Mouse (Mus musculus): ENCODE results near the gene Rsph1. TPM values are rescaled to one million over a fixed set of nuclear protein-coding genes. Genes with fewer than 3 reads are reported as not detected.

Gene Rsph1
- polyA plus RNA-seq, 1 experiment from 2014 or later, result 0.46 TPM

- 64% methylated on average over 5 of the region's 5 CpGs for WGBS
- no peak overlapping the region for H3K4me3 ChIP-seq
- H3K27ac ChIP-seq, result no peak overlapping the region
- H3K4me2 ChIP-seq, result no peak overlapping the region
- ATAC-seq (ENCODE audit: insufficient number of reproducible peaks, insufficient read depth, low FRiP score, low TSS enrichment, low read depth), result no peak
- no peaks in the 10 kb centered on the region for H3K36me3 ChIP-seq
- H3K4me1 ChIP-seq, result peaks cover 16% of the 10 kb centered on the region
- H3K9ac ChIP-seq, result no peak overlapping the region
- no peaks in the 10 kb centered on the region for H3K9me3 ChIP-seq
- H3K27me3 ChIP-seq, result no peaks in the 10 kb centered on the region
Observed at GRCm38 (mm10) chr17:31262715-31263114, 14.5 kb downstream of the Rsph1 start.

GRCm38 (mm10) chr17:31261352-31261751, 15.8 kb downstream of the Rsph1 start:
- H3K9me3 ChIP-seq, result no peaks in the 10 kb centered on the region
- ATAC-seq (ENCODE audit: insufficient number of reproducible peaks, insufficient read depth, low FRiP score, low TSS enrichment, low read depth), result no peak
- no peak overlapping the region for H3K4me2 ChIP-seq
- WGBS, result 84% methylated on average over 6 of the region's 6 CpGs
- no peaks in the 10 kb centered on the region for H3K36me3 ChIP-seq
- H3K9ac ChIP-seq, result no peak overlapping the region
- H3K4me1 ChIP-seq, result peaks cover 12% of the 10 kb centered on the region
- H3K27ac ChIP-seq, result no peak overlapping the region
- no peaks in the 10 kb centered on the region for H3K27me3 ChIP-seq
- no peak overlapping the region for H3K4me3 ChIP-seq

- H3K9ac ChIP-seq, result no peak overlapping the region
- no peak overlapping the region for H3K4me3 ChIP-seq
- H3K4me1 ChIP-seq, result peaks cover 8% of the 10 kb centered on the region
- H3K36me3 ChIP-seq, result no peaks in the 10 kb centered on the region
- H3K27me3 ChIP-seq, result no peaks in the 10 kb centered on the region
- H3K27ac ChIP-seq, result no peak overlapping the region
- H3K4me2 ChIP-seq, result no peak overlapping the region
- no peak for ATAC-seq (ENCODE audit: insufficient number of reproducible peaks, insufficient read depth, low FRiP score, low TSS enrichment, low read depth)
- 87% methylated on average over 7 of the region's 7 CpGs for WGBS
- no peaks in the 10 kb centered on the region for H3K9me3 ChIP-seq
Observed at GRCm38 (mm10) chr17:31260430-31260829, 16.8 kb downstream of the Rsph1 start.

- Histone ChIP-seq H3K4me3 (no peak overlapping the region), H3K36me3 (no peaks in the 10 kb centered on the region), H3K4me2 (no peak overlapping the region), H3K4me1 (peaks cover 2% of the 10 kb centered on the region), H3K27me3 (no peaks in the 10 kb centered on the region), H3K27ac (no peak overlapping the region), H3K9me3 (no peaks in the 10 kb centered on the region), H3K9ac (no peak overlapping the region)
- no peak for ATAC-seq (ENCODE audit: insufficient number of reproducible peaks, insufficient read depth, low FRiP score, low TSS enrichment, low read depth)
- 67% methylated on average over 4 of the region's 4 CpGs for WGBS
Observed at GRCm38 (mm10) chr17:31259825-31260224, 17.4 kb downstream of the Rsph1 start.

- H3K4me3 ChIP-seq, result no peak overlapping the region
- H3K9me3 ChIP-seq, result no peaks in the 10 kb centered on the region
- no peak overlapping the region for H3K4me2 ChIP-seq
- H3K27ac ChIP-seq, result no peak overlapping the region
- H3K4me1 ChIP-seq, result no peaks in the 10 kb centered on the region
- H3K27me3 ChIP-seq, result no peaks in the 10 kb centered on the region
- ATAC-seq (ENCODE audit: insufficient number of reproducible peaks, insufficient read depth, low FRiP score, low TSS enrichment, low read depth), result no peak
- 78% methylated on average over 4 of the region's 4 CpGs for WGBS
- H3K36me3 ChIP-seq, result no peaks in the 10 kb centered on the region
- H3K9ac ChIP-seq, result no peak overlapping the region
Observed at GRCm38 (mm10) chr17:31259145-31259544, 18.0 kb downstream of the Rsph1 start.

GRCm38 (mm10) chr17:31258310-31258865, 18.8 kb downstream of the Rsph1 start:
- Histone ChIP-seq H3K36me3 (no peaks in the 10 kb centered on the region), H3K9ac (no peak overlapping the region), H3K27ac (no peak overlapping the region), H3K4me3 (no peak overlapping the region), H3K9me3 (no peaks in the 10 kb centered on the region), H3K27me3 (no peaks in the 10 kb centered on the region), H3K4me1 (no peaks in the 10 kb centered on the region), H3K4me2 (no peak overlapping the region)
- ATAC-seq (ENCODE audit: insufficient number of reproducible peaks, insufficient read depth, low FRiP score, low TSS enrichment, low read depth), result no peak
- WGBS, result 76% methylated on average over 9 of the region's 9 CpGs

GRCm38 (mm10) chr17:31257898-31258297, 19.3 kb downstream of the Rsph1 start:
- no peaks in the 10 kb centered on the region for H3K27me3 ChIP-seq
- WGBS, result 90% methylated on average over 12 of the region's 12 CpGs
- H3K9ac ChIP-seq, result no peak overlapping the region
- H3K4me3 ChIP-seq, result no peak overlapping the region
- no peaks in the 10 kb centered on the region for H3K9me3 ChIP-seq
- ATAC-seq (ENCODE audit: insufficient number of reproducible peaks, insufficient read depth, low FRiP score, low TSS enrichment, low read depth), result no peak
- no peaks in the 10 kb centered on the region for H3K36me3 ChIP-seq
- H3K4me2 ChIP-seq, result no peak overlapping the region
- no peak overlapping the region for H3K27ac ChIP-seq
- H3K4me1 ChIP-seq, result no peaks in the 10 kb centered on the region

- H3K27ac ChIP-seq, result no peak overlapping the region
- 85% methylated on average over 1 of the region's 1 CpGs for WGBS
Observed at GRCm38 (mm10) chr17:31257149-31257548, 20.0 kb downstream of the Rsph1 start.

GRCm38 (mm10) chr17:31254463-31254931, 22.7 kb downstream of the Rsph1 start:
- no peak overlapping the region for H3K4me3 ChIP-seq
- peak overlapping the region; percentile 14; the same call in 1 of the 2 replicates for H3K4me2 ChIP-seq
- peak; percentile 62; the same call in 1 of the 2 replicates for ATAC-seq (ENCODE audit: insufficient number of reproducible peaks, insufficient read depth, low FRiP score, low TSS enrichment, low read depth)
- H3K9me3 ChIP-seq, result no peaks in the 10 kb centered on the region
- H3K27me3 ChIP-seq, result no peaks in the 10 kb centered on the region
- no peaks in the 10 kb centered on the region for H3K36me3 ChIP-seq
- peak overlapping the region; percentile 37; the same call in 1 of the 2 replicates for H3K9ac ChIP-seq
- no peak overlapping the region for H3K27ac ChIP-seq
- WGBS, result 11% methylated on average over 9 of the region's 9 CpGs
- no peaks in the 10 kb centered on the region for H3K4me1 ChIP-seq

More at GRCm38 (mm10) chr17:31257149-31257548, 20.0 kb downstream of the Rsph1 start:
- no peak for ATAC-seq (ENCODE audit: insufficient number of reproducible peaks, insufficient read depth, low FRiP score, low TSS enrichment, low read depth)
- Histone ChIP-seq H3K4me2 (no peak overlapping the region), H3K9me3 (no peaks in the 10 kb centered on the region), H3K9ac (no peak overlapping the region), H3K27me3 (no peaks in the 10 kb centered on the region), H3K4me3 (no peak overlapping the region), H3K36me3 (no peaks in the 10 kb centered on the region), H3K4me1 (no peaks in the 10 kb centered on the region)

- Histone ChIP-seq H3K27me3 (no peaks in the 10 kb centered on the region), H3K4me3 (no peak overlapping the region), H3K9ac (no peak overlapping the region), H3K9me3 (no peaks in the 10 kb centered on the region), H3K4me1 (no peaks in the 10 kb centered on the region), H3K36me3 (no peaks in the 10 kb centered on the region), H3K4me2 (no peak overlapping the region), H3K27ac (no peak overlapping the region)
- no peak for ATAC-seq (ENCODE audit: insufficient number of reproducible peaks, insufficient read depth, low FRiP score, low TSS enrichment, low read depth)
- WGBS, result 55% methylated on average over 5 of the region's 5 CpGs
Observed at GRCm38 (mm10) chr17:31253951-31254350, 23.2 kb downstream of the Rsph1 start.

- no peak overlapping the region for H3K4me2 ChIP-seq
- H3K9ac ChIP-seq, result no peak overlapping the region
- WGBS, result 38% methylated on average over 5 of the region's 5 CpGs
- H3K27me3 ChIP-seq, result no peaks in the 10 kb centered on the region
- ATAC-seq (ENCODE audit: insufficient number of reproducible peaks, insufficient read depth, low FRiP score, low TSS enrichment, low read depth), result no peak
- no peaks in the 10 kb centered on the region for H3K9me3 ChIP-seq
- no peaks in the 10 kb centered on the region for H3K36me3 ChIP-seq
- no peaks in the 10 kb centered on the region for H3K4me1 ChIP-seq
- H3K4me3 ChIP-seq, result no peak overlapping the region
- H3K27ac ChIP-seq, result no peak overlapping the region
Observed at GRCm38 (mm10) chr17:31247144-31247543, 30.0 kb downstream of the Rsph1 start.

- Histone ChIP-seq H3K9ac (no peak overlapping the region), H3K27ac (no peak overlapping the region), H3K36me3 (no peaks in the 10 kb centered on the region), H3K9me3 (no peaks in the 10 kb centered on the region), H3K27me3 (no peaks in the 10 kb centered on the region), H3K4me2 (no peak overlapping the region), H3K4me3 (no peak overlapping the region), H3K4me1 (no peaks in the 10 kb centered on the region)
- WGBS, result 74% methylated on average over 5 of the region's 5 CpGs
- ATAC-seq (ENCODE audit: insufficient number of reproducible peaks, insufficient read depth, low FRiP score, low TSS enrichment, low read depth), result no peak
Observed at GRCm38 (mm10) chr17:31245321-31245720, 31.9 kb downstream of the Rsph1 start.

Data from embryonic facial prominence, embryonic 13.5 days (tissue).